Mouse (Mus musculus) spleen, adult 18-20 months (tissue): ENCODE results near the gene D1Ertd622e.

ENCODE experiments used
- DNase-seq, 2 experiments: peaks; one replicate each; pipeline ENCODE4 v3.0.0; 2022; ENCODE audit warnings: mixed read lengths in 2 of 2

The D1Ertd622e gene

GRCm38 (mm10) chr1:97578025-97578417 lies 83.9 kb downstream of the D1Ertd622e start:
- DNase-seq: no peak

- DNase-seq: no peak
Measured at GRCm38 (mm10) chr1:97577062-97578024, 84.5 kb downstream of the D1Ertd622e start.

GRCm38 (mm10) chr1:97576576-97576975 lies 85.3 kb downstream of the D1Ertd622e start:
- DNase-seq: no peak

GRCm38 (mm10) chr1:97570814-97571213 lies 91.1 kb downstream of the D1Ertd622e start:
- DNase-seq: no peak

GRCm38 (mm10) chr1:97567956-97568355 lies 93.9 kb downstream of the D1Ertd622e start:
- DNase-seq: no peak

- DNase-seq: no peak
Measured at GRCm38 (mm10) chr1:97564641-97565040, 97.2 kb downstream of the D1Ertd622e start.

- DNase-seq: no peak
Measured at GRCm38 (mm10) chr1:97562867-97563266, 99.0 kb downstream of the D1Ertd622e start.
